Mouse (Mus musculus) erythroblast, embryonic 14.5 days (primary cell): Measurements from ENCODE around the gene Tns2. TPM values are rescaled to one million over a fixed set of nuclear protein-coding genes. Genes with fewer than 3 reads are reported as not detected.

Experiments used
- H3K27me3 ChIP-seq: 2 replicates; pipeline ENCODE4 v1.6.1; 2012; ENCODE audit warnings: inconsistent platforms; ENCODE audit not compliant: control insufficient read depth
- H3K36me3 ChIP-seq: 2 replicates; pipeline ENCODE4 v1.6.1; 2012; ENCODE audit warnings: mild to moderate bottlenecking, inconsistent platforms; ENCODE audit not compliant: control insufficient read depth
- H3K4me1 ChIP-seq: 2 replicates; pipeline ENCODE4 v1.6.1; 2012; ENCODE audit warnings: inconsistent platforms; ENCODE audit not compliant: control insufficient read depth
- H3K4me3 ChIP-seq: replicated peaks from 2 replicates; pipeline ENCODE3; 2012; ENCODE audit warnings: moderate library complexity, mild to moderate bottlenecking, inconsistent platforms
- H3K9me3 ChIP-seq: 2 replicates; pipeline ENCODE4 v1.6.1; 2012; ENCODE audit warnings: low read length, inconsistent platforms, mixed read lengths; ENCODE audit not compliant: control insufficient read depth
- GATA1 ChIP-seq: IDR thresholded peaks from 2 replicates; pipeline ENCODE4 v1.6.1; 2012; ENCODE audit warnings: low read length, inconsistent platforms, mixed read lengths
- TAL1 ChIP-seq: IDR thresholded peaks from 3 replicates; pipeline ENCODE4 v1.6.1; 2012; ENCODE audit warnings: low read length, inconsistent platforms, mixed read lengths
- polyA plus RNA-seq: library from polyadenylated mRNA; stranded (reverse); fragments of >175 nt; gene quantifications from 2 replicates; pipeline ENCODE4 v1.2.3, GENCODE M21; 2012

Gene Tns2
- polyA plus RNA-seq, 1 experiment: 0.04 TPM

GRCm38 (mm10) chr15:102113674-102114073, 13.5 kb downstream of the Tns2 start:
- Histone ChIP-seq H3K27me3 (0 out of 2 replicates have a peak, but pooled peaks cover 2% of the 10 kb centered on the region), H3K36me3 (peaks cover 34% of the 10 kb centered on the region), H3K9me3 (no peaks in the 10 kb centered on the region), H3K4me3 (no peak overlapping the region), H3K4me1 (peaks cover 12% of the 10 kb centered on the region)
- TF ChIP-seq GATA1 (no peak), TAL1 (no peak)

GRCm38 (mm10) chr15:102114651-102115260, 14.5 kb downstream of the Tns2 start:
- peaks cover 45% of the 10 kb centered on the region for H3K36me3 ChIP-seq
- no peak for TF ChIP-seq TAL1
- TF ChIP-seq GATA1: no peak
- H3K9me3 ChIP-seq: no peaks in the 10 kb centered on the region
- H3K4me3 ChIP-seq: no peak overlapping the region
- peaks cover 7% of the 10 kb centered on the region for H3K4me1 ChIP-seq
- H3K27me3 ChIP-seq: 0 out of 2 replicates have a peak, but pooled peaks cover 2% of the 10 kb centered on the region

GRCm38 (mm10) chr15:102115731-102116231, 15.6 kb downstream of the Tns2 start:
- H3K36me3 ChIP-seq: peaks cover 54% of the 10 kb centered on the region
- no peaks in the 10 kb centered on the region for H3K9me3 ChIP-seq
- no peak for TF ChIP-seq TAL1
- no peak for TF ChIP-seq GATA1
- H3K27me3 ChIP-seq: no peaks in the 10 kb centered on the region
- H3K4me3 ChIP-seq: no peak overlapping the region
- peaks cover 7% of the 10 kb centered on the region for H3K4me1 ChIP-seq

GRCm38 (mm10) chr15:102116753-102117415, 16.7 kb downstream of the Tns2 start:
- peaks cover 60% of the 10 kb centered on the region for H3K36me3 ChIP-seq
- H3K4me3 ChIP-seq: no peak overlapping the region
- no peaks in the 10 kb centered on the region for H3K9me3 ChIP-seq
- H3K27me3 ChIP-seq: no peaks in the 10 kb centered on the region
- peaks cover 7% of the 10 kb centered on the region for H3K4me1 ChIP-seq
- TF ChIP-seq GATA1 (no peak), TAL1 (no peak)

- Histone ChIP-seq H3K4me3 (no peak overlapping the region), H3K9me3 (no peaks in the 10 kb centered on the region), H3K27me3 (no peaks in the 10 kb centered on the region), H3K36me3 (peaks cover 67% of the 10 kb centered on the region), H3K4me1 (peaks cover 7% of the 10 kb centered on the region)
- no peak for TF ChIP-seq TAL1
- TF ChIP-seq GATA1: no peak
These were observed 17.5 kb downstream of the Tns2 start for GRCm38 (mm10) chr15:102117461-102118443.

GRCm38 (mm10) chr15:102118591-102118990, 18.4 kb downstream of the Tns2 start:
- H3K9me3 ChIP-seq: no peaks in the 10 kb centered on the region
- H3K27me3 ChIP-seq: no peaks in the 10 kb centered on the region
- TF ChIP-seq GATA1 (no peak), TAL1 (no peak)
- H3K36me3 ChIP-seq: peaks cover 71% of the 10 kb centered on the region
- no peak overlapping the region for H3K4me3 ChIP-seq
- H3K4me1 ChIP-seq: peaks cover 7% of the 10 kb centered on the region

GRCm38 (mm10) chr15:102119121-102119830, 19.1 kb downstream of the Tns2 start:
- H3K27me3 ChIP-seq: no peaks in the 10 kb centered on the region
- H3K4me1 ChIP-seq: peaks cover 7% of the 10 kb centered on the region
- H3K36me3 ChIP-seq: peaks cover 72% of the 10 kb centered on the region
- no peaks in the 10 kb centered on the region for H3K9me3 ChIP-seq
- TF ChIP-seq GATA1 (no peak), TAL1 (no peak)
- no peak overlapping the region for H3K4me3 ChIP-seq

GRCm38 (mm10) chr15:102119831-102120170, 19.6 kb downstream of the Tns2 start:
- no peak overlapping the region for H3K4me3 ChIP-seq
- no peak for TF ChIP-seq GATA1
- TF ChIP-seq TAL1: no peak
- H3K36me3 ChIP-seq: peaks cover 77% of the 10 kb centered on the region
- peaks cover 7% of the 10 kb centered on the region for H3K4me1 ChIP-seq
- H3K9me3 ChIP-seq: no peaks in the 10 kb centered on the region
- no peaks in the 10 kb centered on the region for H3K27me3 ChIP-seq
